Mouse (Mus musculus): ENCODE measurements at regions not wholly inside any gene's neighbourhood (a gene's known extent, or its start where the extent isn't known, plus 50 kb on each side); places are given as distances from the start of the nearest gene placed in this dataset.

- no peak for DNase-seq (ENCODE audit: low read depth)
These were observed 129.4 kb upstream of the Rcn1 start for GRCm38 (mm10) chr2:105528535-105528934.

GRCm38 (mm10) chr2:105544099-105544498, 124.6 kb upstream of the Pax6 start:
- DNase-seq (ENCODE audit: low read depth): no peak

- no peak for DNase-seq (ENCODE audit: low read depth)
These were observed 116.6 kb upstream of the Pax6 start for GRCm38 (mm10) chr2:105552092-105552491.

GRCm38 (mm10) chr2:105586782-105587181, 81.9 kb upstream of the Pax6 start:
- DNase-seq (ENCODE audit: low read depth): no peak

GRCm38 (mm10) chr2:105594131-105594530, 74.6 kb upstream of the Pax6 start:
- DNase-seq (ENCODE audit: low read depth): no peak

GRCm38 (mm10) chr2:105604553-105605116, 64.1 kb upstream of the Pax6 start:
- DNase-seq (ENCODE audit: low read depth): no peak

- DNase-seq (ENCODE audit: low read depth): no peak
These were observed 60.6 kb upstream of the Pax6 start for GRCm38 (mm10) chr2:105607969-105608538.

GRCm38 (mm10) chr2:105608756-105609155, 59.9 kb upstream of the Pax6 start:
- no peak for DNase-seq (ENCODE audit: low read depth)

GRCm38 (mm10) chr2:105611014-105611413, 57.7 kb upstream of the Pax6 start:
- no peak for DNase-seq (ENCODE audit: low read depth)

- DNase-seq (ENCODE audit: low read depth): no peak
These were observed 57.0 kb upstream of the Pax6 start for GRCm38 (mm10) chr2:105611651-105612050.

GRCm38 (mm10) chr2:105612051-105612664, 56.5 kb upstream of the Pax6 start:
- DNase-seq (ENCODE audit: low read depth): no peak

GRCm38 (mm10) chr2:105612706-105613105, 56.0 kb upstream of the Pax6 start:
- no peak for DNase-seq (ENCODE audit: low read depth)

GRCm38 (mm10) chr2:105613243-105613642, 55.5 kb upstream of the Pax6 start:
- DNase-seq (ENCODE audit: low read depth): no peak

GRCm38 (mm10) chr2:105615891-105616733, 52.6 kb upstream of the Pax6 start:
- peak; percentile 73 for DNase-seq (ENCODE audit: low read depth)
